Mouse (Mus musculus) forelimb bud, embryonic 11.5 days (tissue): Measurements from ENCODE around the gene Gm11172.
"Not testable (repeated sequence)": the region's sequence is repeated elsewhere in the genome, so short reads cannot be mapped to it uniquely, and the experiment has no call there.

Experiments
- DNase-seq: peaks from one replicate; pipeline ENCODE4 v3.0.0-alpha.2; 2012; ENCODE audit warnings: low read depth, low spot score

Gene Gm11172

GRCm38 (mm10) chr16:10834542-10834910 is 21.8 kb downstream of the Gm11172 start:
- DNase-seq, result no peak

DNA sequence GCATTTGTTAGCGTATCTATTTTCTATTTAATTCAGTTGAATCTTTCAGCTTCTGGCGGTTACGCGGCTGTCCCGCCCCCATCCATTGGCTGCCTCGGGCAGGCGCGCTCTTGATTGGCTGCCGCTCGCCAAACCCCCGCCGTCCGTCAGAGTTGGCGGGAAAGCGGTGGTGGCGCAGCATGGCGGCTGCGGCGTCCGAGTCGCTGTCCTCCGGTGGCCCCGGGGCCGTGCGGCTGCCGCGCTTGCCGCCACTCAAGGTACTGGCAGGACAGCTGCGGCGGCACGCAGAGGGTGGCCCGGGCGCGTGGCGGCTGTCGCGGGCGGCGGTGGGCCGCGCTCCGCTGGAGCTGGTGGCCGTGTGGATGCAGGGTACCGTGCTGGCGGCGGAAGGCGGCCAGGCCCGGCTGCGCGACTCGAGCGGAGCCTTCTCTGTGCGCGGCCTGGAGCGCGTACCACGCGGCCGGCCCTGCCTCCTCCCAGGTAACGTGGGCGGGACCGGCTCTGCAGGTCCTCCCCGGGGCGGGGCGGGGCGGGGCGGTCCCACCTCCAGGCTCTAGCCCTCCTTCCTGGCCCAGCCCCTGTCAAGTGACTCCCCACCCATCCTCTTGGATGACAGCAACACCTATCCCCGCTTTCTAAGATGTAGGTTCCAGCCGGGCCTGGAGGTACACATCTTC is 22.3 kb downstream of the Gm11172 start, which contains the start of gene Rmi2:
Gene Rmi2, plus strand, starts transcription at position 149 of the 677 bp plus-strand sequence.
- DNase-seq, result peak; percentile 82

DNA sequence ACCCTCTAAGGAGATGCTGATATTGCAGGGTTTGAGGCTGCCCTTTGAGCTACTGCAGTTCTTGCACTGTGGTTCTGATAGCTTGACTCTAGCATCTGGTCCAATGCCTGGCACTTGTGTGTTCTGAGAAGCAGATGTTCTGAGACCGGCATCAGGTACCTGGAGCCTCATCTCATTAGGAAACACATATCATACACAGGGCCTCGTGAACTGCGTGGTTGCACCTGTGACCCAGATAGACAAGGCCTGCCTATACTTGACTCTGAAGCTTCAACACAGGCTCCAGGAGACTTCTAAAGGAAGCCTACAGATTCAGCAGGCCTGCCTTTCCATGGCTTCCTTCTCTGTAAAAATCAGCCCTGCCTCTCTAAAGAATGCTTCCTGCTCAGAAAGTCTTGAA is 23.7 kb downstream of the Gm11172 start:
- DNase-seq, result no peak

GRCm38 (mm10) chr16:10837250-10837649 is 24.5 kb downstream of the Gm11172 start:
- no peak for DNase-seq

DNA sequence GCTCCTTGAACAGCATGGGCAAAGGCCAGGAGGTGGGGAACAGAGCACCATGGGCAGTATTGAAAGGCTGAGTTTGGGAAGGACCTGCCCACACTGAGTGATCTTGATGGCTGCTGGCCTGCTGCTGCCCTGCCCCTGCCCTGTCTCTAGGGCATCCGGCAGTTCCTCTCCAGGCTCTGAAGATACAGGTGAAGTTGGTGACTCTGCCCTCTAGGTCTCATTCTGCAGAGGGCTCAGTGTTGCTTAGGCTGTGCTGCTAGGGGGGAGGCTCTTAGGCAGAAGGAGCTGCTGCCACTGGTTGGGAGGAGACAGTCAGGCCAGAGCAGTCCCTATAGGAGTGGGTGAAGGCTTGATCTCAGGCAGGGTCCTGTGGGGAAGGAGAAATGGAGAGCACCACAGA is 25.2 kb downstream of the Gm11172 start:
- no peak for DNase-seq

GRCm38 (mm10) chr16:10838487-10839245 is 26.0 kb downstream of the Gm11172 start:
- DNase-seq, result peak; percentile 47

DNA sequence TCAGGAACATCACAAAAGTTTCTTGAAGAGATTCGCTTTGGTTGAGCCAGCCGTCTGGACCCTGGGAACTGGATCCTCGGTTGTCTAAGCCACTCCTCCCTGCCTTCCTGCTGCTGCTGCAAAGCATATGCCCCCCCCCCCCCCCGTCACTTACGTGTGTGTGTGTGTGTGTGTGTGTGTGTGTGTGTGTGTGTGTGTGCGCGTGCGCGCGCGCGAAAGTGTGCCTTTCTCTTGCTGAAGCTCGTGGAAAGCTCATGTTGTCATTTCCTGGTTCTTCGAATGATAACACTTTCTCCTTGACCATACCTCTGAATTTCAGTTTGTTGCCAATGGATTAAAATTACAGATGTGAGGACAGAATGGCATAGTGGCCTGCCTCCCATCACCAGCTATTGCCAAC is 27.3 kb downstream of the Gm11172 start:
- no peak for DNase-seq

GRCm38 (mm10) chr16:10842282-10842855 is 29.7 kb downstream of the Gm11172 start:
- DNase-seq, result no peak

GRCm38 (mm10) chr16:10843486-10844318 is 31.0 kb downstream of the Gm11172 start:
- peak; percentile 33 for DNase-seq

GRCm38 (mm10) chr16:10844319-10844670 is 31.6 kb downstream of the Gm11172 start:
- DNase-seq, result no peak

DNA sequence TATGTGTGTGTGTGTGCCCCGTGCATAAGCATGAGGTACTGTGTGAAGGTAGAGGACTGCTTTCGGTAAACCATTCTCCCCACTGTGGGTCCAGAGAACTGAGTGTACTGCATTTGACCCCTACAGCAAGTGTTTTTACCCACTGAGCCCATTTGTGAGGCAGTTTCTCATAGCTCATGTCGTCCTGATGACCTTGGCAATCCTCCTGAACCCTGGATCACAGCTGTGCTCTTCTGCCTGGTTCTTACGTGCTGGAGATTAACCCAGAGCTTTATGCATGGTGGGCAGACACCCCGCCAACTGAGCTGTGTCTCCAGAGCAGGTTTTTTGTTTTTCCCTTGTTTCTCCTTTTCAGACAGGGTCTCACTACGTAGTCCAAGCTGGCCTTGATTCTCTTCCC is 33.2 kb downstream of the Gm11172 start:
- no peak for DNase-seq

DNA sequence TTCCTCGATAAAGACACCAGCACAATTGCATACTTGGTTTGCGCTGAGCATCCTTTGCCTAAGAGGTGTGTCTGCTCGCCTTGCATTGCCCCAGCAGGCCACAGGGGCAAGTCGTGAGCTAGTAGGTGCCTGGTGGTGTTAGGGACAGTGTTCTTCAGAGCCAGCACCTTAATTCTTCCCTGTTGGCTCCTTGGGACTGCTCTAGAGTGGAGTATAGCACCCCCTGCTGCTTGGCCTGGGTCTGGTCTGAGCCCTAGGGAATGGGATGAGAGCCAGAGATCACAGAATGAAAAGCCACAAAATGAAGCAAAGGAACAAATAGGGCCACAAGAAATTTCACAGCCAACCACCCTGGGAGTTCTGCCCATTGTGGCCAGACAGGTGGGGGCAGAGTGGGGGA is 33.8 kb downstream of the Gm11172 start:
- peak; percentile 12 for DNase-seq

DNA sequence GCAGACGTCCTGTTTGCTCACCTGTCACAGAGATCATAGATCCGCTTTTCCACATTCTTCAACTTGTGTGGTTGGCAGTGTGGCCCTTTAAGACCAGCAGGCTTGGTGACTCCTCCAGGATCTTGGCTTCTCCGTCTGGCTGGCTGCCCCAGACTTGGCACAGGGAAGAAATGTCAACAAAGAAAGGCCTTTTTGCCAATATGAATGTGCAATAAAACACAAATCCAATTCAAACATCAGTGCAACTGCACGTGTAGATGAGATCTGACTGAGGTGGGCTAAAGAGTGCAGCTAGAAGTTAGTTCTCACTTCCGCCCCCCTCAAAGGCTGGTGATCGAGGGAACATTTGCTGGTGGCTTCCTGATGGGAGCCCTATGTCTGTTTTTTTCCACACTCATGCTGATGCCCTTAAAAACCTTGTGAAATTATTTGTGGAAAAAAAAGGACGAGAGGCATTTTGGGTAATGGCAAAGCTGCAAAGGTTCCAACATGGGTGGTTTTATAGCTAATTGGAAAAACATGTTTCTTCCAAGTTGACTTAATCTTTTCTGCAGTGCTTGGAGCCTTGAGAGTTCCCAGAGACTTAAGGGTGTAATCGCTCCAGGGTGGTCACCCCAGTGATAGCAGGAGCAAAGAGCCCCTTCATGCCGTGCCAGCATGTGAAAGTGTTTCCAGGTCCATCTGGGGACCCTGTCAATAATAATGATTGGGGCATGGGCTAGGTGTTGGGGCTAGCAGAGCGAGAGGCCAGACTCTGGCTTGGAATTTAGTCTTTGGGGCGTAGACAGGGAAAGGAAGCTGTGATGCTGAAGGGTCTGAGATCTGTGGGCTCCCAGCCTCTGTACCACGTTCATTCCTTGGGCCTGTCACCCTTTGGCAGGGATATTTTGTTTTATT is 37.5 kb downstream of the Gm11172 start:
- DNase-seq, result peak; percentile 63

- DNase-seq, result no peak
Observed at GRCm38 (mm10) chr16:10850905-10851304, 38.2 kb downstream of the Gm11172 start.

DNA sequence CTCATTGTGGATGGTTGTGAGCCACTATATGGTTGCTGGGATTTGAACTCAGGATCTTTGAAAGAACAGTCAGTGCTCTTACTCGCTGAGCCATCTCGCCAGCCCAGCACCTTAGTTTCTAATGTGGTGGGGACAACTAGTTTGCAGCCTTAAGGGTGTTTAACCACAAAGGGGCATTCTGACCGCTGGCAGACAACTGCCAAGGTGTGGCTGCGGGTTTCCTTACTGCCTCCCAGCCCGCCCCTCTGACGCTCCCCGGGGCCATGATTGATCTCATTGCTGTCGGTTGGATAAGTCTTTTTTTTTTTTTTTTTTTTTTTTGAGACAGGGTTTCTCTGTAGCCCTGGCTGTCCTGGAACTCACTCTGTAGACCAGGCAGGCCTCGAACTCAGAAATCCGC is 39.5 kb downstream of the Gm11172 start:
- not testable (repeated sequence) for DNase-seq

DNA sequence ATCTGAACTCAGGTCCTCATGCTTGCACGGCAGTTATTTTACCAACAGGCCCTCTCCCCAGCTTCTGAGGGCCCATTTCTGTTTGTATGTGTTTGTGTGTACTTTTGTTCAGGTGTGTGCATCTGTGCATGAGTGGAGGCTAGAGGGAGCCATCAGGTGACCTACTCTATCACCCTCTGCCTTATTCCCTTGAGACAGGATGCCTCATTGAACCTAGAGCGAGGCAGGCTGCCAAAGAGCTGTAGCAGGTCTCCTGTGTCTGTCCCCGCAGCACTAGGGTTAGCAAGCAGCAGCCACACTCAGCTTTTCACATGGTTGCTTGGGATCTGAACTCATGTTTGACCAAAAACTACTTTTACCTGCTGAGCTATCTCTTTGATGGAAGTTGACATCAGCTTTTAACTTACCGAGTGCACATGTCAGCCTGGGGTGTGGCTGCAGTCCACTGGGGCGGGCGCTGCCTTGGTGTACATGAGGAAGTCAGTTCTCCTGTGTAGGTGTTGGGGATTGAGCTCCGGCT is 47.1 kb downstream of the Gm11172 start:
- no peak for DNase-seq

DNA sequence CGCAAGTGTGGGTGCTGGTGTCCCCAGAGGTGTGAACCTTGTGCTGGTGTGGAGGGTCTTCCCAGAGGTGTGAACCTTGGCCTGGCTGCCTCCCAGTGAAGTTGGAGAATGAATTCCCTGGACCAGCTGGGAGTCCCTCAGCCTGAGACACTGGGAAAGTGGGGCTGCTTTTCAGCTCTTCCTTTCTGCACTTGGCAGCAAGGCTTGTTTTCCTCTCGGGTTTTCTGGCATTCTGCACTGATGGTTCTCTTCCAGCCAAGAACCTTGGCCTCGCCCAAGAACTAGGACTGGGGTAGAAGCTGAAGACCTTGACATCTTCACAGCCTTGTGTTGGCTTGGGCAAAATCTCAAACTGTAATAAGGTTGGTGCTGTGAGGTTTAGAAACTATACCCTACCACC is 48.7 kb downstream of the Gm11172 start:
- DNase-seq, result no peak
